Mouse (Mus musculus): ENCODE measurements at regions not wholly inside any gene's neighbourhood (a gene's known extent, or its start where the extent isn't known, plus 50 kb on each side); places are given as distances from the start of the nearest gene placed in this dataset.
"Not testable (repeated sequence)": the region's sequence is repeated elsewhere in the genome, so short reads cannot be mapped to it uniquely, and the experiment has no call there.

DNA sequence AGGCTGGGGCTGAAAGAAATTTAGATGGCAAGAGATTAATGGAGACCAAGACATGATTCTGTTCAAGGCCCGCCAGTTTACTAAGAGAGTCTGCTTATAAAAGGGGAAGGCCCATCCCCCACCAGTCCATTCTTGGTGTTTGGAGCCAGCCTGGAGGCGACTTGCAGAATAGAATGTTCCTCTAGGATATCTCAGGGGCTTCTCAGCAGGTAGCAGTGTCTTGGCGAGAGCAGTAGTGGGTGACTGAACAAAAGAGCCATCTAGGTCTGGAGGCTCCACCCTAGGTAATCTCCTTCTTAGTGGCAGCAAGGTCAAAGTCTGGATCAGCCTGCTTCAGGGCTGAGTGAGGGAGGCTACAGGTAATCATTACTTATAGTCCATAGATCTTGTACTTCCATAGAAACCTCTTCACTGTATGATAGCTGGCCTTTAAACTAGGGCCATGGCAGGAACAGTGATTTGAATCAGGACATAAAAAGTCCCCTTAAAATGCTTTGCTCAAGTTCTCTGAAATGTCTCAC, 166.0 kb upstream of the Gm5538 start:
- DNase-seq (ENCODE audit: low read depth): not testable (repeated sequence)

DNA sequence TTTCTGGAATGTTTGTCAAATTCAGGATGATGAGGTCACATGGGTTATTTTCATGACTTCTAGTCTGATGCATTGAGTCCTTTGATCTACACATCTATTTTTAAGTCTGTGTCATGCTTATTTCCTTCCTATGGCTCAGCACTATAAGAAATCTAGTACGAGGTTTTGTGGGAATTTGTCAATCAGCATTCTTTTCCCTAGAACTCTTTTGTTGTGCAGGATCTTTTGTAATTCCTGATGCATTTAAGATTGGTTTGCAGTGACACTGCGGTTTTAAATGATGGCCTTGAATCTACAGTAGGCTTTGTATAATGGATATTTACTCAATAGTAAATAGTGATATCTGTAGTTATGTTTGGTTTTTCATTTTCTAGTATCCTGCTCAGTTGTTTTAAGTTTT, 187.0 kb upstream of the Gm5538 start:
- no peak for DNase-seq (ENCODE audit: low read depth)

DNA sequence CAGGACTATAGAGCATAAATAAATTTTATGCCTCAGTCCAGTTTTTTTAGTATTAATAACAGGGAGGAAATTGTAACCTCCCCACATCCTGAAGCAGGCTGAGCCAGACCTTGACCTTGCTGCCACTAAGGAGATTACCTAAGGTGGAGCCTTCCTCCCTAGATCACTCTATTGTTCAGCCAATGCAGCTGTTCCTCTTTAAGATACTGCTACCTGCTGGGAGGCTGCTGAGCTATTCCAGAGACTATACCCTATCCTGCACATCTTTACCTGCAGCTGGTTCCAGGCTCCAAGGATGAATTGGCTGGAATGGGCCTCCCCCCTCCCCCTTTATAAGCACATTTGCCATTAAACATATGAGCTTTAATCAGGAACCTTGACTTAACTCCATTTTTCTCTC, 189.0 kb upstream of the Gm5538 start:
- DNase-seq (ENCODE audit: low read depth): not testable (repeated sequence)

DNA sequence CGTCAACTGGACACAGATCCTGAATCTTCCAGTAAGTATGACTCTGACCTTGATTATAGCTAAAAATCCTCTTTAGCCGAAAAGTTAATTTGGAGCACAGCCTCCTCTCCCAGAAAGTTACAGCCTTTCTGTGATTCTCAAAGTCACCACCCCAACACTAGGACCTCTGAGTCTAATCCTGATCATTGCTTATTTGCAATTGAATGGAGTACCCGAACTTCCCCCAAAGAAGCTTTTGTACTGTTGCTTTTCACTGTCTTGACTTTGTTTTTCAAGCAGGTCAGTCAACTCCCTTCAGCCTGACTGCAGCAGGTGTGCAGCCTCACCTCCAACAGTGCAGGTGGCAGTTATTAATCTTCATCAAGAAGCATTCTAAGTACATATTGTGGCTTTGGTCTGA, 189.7 kb upstream of the Gm5538 start:
- DNase-seq (ENCODE audit: low read depth): not testable (repeated sequence)

DNA sequence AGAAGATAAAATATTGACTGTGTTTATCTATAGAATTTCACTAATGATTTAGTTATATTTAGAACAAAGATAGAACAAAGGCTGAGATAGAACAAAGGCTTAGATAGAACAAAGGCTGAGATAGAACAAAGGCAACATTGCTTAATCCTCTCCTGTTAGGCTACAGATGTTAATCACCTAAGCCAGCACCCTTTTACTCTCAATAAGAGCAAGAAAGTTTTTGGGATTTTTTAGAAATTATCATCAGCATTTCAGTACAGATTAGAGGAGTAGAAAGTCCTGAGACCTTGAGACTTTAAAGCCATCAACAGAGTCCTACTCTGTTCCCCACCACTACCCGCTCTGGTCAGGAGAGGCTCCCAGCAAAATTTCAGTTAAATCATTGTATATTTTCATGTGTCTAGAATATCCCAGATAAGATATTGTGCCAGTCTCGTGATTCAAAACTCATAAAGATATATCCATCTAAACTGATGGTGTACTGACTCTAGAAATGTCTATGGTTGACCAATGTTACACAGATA, 187.2 kb upstream of the Igsf10 start:
- DNase-seq (ENCODE audit: low read depth): no peak

DNA sequence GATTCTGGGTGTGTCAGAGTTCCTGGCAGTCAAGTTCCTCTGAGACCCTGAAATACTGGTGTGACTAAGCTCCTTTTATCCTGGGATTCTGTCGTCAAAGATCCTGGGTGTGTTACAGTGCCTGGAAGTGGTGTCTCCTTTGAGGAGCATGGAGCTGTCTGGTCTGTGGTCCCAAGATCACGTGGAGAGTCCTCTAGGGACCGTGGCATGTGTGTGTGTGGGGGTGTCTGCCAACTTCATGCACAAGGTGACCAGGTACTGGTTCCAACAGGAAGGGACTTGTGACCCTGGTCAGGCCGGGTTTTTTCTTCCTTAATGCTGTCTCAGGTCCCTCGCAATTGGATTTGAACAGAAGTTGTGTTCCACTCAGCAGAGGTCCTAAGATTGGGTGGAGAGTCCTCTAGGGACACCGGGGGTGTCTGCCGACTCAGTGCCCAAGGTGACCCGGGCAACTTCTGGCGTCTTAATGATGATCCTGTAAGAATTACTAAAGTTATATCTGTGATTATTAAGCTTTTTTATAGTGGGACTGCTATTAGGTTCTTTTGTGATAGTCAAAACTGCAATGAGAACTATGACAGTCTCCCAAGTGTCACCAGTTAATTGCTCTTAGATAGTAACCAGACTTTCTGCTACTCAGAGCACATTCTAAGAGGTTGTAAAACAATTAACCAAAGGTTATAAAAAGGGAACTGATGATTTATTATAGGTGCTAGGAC, 186.6 kb upstream of the Igsf10 start:
- no peak for DNase-seq (ENCODE audit: low read depth)

DNA sequence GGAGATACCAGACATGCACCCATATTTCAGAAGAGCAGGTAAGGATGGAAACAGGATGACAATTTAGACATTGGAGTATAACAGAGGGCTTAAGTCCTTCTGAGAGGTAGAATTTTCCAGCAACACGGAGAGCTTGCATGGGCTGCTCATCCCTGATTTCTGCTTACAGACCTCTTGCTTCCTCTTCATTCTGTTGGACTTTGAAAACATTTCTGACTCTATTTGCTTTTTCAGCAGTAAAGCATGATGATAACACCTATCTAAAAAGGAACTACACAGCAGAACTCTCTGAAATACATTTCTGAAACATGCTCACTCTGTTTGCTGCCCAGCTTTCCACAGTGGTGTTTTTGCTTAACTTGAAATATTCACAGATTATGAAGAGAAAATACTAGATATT, 176.6 kb upstream of the Igsf10 start:
- DNase-seq (ENCODE audit: low read depth): no peak

DNA sequence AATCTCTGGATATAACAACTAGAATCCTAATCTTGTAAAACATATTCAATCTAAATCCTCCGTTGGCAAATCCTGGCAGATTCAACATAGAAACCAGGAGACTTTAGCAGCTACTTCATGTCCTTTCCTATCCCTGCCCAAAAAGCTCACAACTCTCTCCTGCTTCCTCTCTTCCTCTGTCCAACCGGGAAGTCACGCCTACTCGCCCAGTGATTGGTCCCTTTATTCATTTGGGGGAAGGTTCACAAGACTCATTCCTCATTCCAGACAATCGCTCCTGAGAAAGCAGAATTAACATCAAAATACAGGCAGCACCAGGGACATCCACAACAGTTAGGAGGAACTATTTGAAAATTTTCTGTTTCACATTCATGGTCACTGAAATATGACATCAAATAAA, 133.9 kb upstream of the Igsf10 start:
- no peak for DNase-seq (ENCODE audit: low read depth)

DNA sequence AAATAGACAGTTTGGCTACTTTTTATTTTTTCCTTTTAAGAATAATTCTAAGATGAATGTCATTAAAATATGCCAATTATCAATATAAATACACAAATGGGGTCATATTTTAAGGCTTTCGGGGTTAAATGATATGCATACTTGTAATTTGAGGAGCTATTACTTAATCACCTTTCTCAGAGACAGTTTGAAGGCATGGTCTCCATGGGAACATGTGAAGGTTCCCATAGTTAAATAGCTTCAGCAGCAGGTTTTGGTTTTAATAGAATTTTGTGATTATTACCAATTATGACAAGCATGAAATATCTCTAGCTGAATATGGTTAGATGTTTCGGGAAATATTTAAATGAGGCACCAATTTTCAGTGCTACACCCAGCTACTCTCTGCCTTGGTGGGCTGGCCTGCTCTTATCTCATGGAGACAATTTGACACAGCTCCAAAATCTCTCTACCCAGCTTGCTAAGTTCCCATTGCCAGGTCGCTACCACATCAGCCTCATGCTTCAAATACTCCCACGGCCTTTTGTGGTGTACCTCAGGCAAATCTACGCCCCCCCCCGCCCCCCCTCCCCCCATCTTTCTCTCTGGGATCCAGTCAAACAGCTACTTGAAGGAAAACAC, 133.4 kb upstream of the Igsf10 start:
- DNase-seq (ENCODE audit: low read depth): no peak

DNA sequence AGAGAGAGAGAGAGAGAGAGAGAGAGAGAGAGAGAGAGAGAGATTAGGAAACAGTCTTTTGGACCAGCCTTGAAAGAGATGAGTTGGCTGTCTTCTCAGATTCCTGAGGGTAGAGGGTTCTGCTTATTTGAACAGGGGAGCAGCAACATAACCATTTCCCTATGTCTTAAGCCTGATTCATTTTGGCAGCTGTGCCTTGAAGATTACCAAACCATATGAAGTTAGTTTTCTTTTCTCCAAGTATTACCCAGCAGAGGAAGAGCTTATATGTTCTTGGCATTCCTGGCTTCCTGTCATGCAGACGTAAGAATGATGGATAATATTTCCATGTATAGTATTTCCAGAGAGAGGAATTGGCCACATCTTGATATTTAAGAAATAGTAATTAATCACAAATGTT, 124.8 kb upstream of the Igsf10 start:
- DNase-seq (ENCODE audit: low read depth): no peak

DNA sequence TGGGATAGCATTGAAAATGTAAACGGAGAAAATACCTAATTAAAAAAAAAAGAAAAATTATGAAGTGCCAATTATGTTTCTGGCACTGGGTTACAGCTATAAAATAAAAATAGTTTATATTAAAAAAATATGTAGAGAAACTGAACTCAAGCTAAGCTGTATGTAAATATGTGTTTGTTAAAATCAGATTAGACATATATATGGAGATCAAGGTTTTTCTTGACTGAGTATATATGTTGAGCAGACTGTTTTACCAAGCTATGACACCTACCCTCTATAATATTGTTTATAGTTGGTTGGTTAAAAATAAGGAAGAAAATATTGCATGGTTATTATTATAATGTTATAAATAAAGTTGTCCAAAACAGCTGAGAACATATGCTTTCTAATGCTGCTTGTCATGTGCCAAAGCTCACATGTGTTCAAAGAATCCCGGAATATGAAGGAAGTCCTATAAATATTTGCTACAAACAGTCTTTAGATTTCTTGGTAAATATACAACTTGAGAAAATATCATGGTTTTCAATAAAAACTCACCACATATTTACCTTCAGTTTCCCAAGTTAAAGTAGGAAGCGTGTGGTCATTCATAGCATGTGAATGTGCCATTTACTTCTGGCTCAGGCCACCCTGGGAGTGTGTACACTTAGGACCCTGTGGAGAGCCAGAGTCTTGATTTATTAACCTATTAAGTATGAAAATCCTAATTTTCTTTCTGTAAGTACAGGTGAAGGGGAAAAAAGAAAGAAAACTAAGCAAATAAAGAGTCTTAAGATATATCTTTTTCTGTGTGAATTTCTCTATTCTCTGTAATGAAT, 118.4 kb upstream of the Igsf10 start:
- no peak for DNase-seq (ENCODE audit: low read depth)

DNA sequence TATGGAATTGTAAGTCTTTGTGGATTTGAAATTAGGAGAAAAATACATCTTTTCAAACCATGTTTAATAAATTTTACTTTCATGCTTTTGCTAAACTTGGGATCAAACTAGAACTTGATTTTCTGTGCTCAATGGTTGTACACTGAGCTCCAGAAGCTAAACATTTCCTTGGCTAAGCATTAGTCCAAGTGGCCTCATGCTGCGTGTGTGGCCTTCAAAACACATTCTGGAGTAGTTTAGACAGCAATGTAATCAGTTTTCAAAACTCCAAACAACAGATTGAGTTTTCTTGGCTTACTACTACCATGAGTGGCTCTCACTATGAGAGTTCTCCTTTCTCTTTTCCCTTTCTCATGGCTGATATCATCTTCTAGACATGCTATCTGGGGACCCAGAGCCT, 112.7 kb upstream of the Igsf10 start:
- no peak for DNase-seq (ENCODE audit: low read depth)

DNA sequence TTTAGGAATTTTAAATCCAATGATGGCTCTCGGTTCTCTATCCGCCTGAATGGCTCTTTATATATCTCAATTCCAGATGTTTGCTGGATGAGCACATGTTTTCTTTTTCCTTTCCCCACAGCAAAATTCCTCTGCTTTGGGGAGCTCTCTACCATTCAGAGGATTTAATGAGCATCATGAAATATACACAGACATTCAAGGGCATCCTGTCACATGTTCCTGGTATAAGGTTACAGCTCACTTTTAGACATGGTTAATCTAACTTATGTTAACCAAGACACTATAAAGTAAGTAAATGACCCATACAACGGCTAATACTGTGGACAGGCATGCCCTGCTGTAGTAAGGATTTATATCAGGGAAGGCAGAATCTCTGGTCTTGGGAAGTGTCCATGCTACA, 106.9 kb upstream of the Igsf10 start:
- no peak for DNase-seq (ENCODE audit: low read depth)

DNA sequence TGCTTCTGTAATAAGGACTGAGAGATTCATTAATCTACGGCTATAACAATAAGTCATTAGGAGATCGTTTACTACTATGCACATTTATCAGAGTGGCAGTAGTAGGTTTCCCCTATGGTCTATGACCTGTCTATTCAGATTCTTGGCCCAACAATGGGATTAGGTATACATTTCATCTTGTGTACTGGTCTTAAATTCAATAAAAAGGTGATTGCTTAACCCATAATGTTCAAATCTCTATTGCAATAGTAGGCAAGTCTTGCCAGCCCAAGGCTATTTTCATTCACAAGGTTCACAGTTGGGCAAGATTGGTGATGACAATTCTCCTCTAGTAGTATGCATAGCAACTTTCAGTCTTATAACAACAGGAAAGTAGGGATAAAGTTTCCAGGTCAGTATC, 79.4 kb upstream of the Igsf10 start:
- DNase-seq (ENCODE audit: low read depth): no peak

DNA sequence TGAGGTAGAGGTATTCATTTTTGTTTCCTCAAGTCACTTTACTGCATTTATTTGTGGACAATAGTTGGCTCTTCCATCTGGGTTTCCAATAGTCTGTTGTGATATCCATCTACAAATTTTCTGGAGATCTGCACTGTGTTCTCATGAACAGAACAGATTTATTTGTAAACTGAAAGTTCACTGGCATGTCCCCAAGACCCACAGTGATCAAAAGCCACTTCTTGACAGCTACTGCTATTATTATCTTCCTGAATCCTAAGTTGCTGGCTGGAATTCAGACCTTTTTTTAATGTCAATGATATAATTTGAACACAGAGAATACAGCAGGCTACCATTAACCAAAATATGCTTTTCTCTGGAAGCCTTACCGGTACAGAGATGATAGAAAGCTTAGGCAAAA, 64.9 kb upstream of the Igsf10 start:
- DNase-seq (ENCODE audit: low read depth): no peak

DNA sequence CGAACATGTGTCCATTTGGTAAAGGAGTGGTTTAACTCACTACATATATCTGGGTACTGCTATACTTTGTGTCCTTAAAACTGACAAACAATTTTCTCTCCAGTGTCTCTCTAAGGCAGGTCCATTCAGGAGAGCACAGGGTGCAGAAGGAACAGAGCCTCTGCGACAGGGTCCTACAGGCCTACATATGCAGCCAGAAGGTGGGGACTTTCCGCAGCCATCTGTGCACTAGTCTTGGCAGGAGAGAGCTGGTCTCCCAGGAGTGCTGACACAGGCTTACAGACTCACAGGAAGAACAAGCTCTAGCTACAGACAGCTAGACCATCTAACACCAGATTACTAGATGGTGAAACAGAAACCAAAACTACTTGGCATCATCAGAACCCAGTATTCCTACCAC, 61.8 kb upstream of the Igsf10 start:
- DNase-seq (ENCODE audit: low read depth): no peak

DNA sequence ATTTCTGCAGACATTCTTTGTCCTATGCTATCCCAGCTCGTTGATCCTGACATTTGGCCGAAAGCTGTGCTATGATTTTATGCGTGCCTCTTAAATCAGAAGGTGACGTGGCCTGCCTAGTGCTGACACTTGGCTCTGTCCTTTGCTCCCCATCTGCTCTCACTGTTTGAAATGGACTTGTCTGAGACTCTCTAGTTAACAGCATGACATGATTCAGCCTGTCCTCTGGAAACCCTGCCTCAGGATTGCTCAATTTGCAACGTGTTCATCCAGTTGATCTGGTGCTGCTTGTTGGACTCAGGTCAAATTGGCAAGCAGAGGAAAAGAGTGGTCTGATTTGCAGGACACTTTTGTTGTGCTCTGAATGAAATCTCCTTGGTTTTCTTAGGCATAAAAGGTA, 57.7 kb upstream of the Igsf10 start:
- DNase-seq (ENCODE audit: low read depth): peak; percentile 49

DNA sequence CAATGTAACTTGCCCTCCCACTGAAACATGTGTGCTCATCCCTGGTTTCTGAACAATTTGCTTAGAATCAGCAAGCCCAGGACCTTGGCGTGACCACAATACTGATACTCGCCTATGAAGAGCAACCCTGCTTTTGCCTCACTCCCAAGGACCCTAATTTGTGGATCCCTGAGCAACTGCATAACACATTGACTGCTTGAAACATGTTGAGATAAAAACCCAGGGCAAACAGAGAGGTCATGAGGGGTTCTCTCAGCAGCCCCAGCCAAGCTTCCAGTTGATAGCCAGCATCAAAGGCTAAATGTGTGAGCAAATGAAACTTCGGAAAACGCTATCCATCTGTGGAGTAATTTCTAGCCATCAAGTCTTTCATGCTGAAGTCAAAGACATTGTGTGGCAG, 57.2 kb upstream of the Igsf10 start:
- no peak for DNase-seq (ENCODE audit: low read depth)

Measured in fibroblast of lung, adult 2 months (primary cell).